Mouse (Mus musculus) heart, adult 8-10 months (tissue): ENCODE results near the gene Ybx1. TPM values are rescaled to one million over a fixed set of nuclear protein-coding genes. Genes with fewer than 3 reads are reported as not detected.

Experiments used
- DNase-seq: peaks from one replicate; pipeline ENCODE4 v3.0.0; 2022; ENCODE audit warnings: low spot score
- total RNA-seq, 4 experiments: library from RNA; stranded (reverse); gene quantifications; 2 replicates each; pipeline ENCODE4 v1.2.4; 2022

The Ybx1 gene
- total RNA-seq, 4 experiments from 2014 or later, result 675 to 878 (median 780) TPM

DNA sequence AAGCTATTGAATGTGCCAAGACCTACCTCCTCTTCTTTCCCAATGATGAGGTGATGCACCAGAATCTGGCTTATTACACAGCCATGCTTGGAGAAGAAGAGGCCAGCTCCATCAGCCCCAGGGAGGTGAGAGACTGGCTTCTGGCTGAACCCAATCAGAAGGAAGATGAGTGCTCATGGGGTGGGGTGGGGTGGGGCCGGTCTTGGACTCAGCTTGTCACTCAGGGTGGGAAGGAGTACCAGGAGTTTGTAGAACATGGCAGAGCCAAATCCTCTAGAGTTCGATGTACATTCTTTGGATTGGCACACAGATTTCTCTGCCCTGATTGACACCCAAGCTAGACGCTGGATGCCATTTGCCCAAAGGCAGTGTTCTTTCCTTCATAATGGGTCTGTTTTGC lies 55.7 kb downstream of the Ybx1 start:
- no peak for DNase-seq

DNA sequence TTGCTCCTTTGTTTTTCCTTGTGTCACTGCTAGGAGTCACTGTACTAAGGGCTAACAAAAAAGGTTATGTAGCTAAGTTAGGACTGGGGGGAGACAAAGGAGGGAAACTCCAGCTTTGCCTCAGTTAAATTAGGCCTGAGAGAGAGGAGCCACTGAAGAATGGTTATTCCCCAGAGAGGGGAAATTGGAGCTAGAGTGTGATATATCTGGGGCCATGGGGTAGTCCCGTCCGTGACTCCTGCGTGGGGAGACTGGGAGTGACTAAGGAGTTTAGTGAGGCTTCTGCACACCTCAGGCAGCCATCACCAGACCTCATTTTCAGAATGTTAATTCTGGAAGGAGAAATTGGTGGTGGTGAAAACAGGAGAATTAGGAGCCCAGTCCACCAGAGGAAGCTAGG lies 60.1 kb downstream of the Ybx1 start:
- no peak for DNase-seq

DNA sequence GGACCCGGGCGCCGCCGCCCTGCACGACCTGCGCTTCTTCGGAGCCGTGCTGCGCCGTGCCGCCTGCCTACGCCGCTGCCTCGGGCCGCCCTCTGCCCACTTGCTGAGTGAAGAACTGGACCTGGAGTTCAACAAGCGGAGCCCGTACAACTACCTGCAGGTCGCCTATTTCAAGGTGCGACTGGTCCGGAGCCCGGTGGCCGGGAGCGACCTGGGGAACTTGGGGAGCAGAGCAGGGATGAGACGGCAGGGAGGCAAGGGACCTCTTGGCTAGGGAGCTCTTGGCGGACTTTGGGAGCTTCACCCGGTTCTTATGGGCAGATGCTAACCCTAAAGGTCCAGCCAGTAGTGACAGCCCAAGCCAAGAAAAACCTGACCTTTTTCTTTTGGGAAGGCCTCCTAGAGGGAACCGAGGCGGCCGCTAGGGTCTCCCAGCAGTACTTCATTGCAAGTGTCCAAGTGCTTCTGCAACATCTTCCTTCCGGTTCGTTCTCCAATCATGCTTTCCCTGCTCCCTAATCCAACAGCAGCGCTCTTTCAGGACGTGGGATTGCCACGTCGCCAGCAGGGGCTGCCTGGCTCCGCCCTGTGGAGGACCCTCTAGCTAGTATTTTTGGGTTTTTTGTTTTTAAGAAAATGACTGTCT lies 61.0 kb downstream of the Ybx1 start:
- DNase-seq, result peak; percentile 58

DNA sequence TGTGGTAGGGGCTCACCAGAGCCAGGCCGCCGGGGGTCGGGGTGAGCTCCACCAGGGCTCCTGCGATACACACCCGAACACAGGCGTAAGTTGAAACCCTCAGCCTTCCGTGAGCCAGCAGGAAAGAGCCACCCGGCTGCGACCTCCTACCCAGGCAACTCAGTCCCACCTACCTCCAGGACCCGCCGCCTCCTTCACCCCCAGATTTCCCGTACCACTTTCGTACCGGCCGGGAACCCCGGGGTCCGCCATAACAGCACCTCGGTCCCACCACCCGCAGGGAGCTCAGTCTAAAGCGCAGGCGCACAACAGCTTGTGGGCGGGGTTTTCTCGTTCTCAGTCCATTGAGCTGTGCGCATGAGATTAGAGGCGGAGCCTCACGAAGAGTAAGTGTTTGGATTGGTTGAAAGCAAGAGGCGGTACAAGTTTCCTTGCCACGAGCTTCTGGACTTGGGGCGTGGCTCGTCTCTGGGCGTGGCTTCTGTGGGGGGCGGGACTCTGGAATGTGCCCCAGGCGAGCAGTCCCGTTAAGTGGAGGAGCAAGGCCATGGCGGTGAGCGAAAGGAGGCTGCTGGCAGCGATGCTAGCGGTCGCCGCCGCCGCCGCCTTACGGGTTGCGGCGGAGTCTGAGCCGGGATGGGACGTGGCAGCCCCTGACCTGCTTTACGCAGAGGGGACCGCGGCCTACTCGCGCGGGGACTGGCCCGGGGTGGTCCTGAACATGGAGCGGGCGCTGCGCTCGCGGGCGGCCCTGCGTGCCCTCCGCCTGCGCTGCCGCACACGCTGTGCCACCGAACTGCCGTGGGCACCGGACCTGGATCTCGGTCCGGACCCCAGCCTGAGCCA lies 61.8 kb downstream of the Ybx1 start, which contains the start of the genes AU022252 and P3h1:
Gene AU022252, minus strand, starts transcription at position 303 of the 846 bp plus-strand sequence.
Gene P3h1, plus strand, starts transcription at position 506 of the 846 bp plus-strand sequence.
- peak; percentile 100 for DNase-seq

Other genes with a start within 250 kb of the Ybx1 start
- 10 to 100 TPM; 12.6 to 22.5 (median 14.9) TPM for gene Slc2a1, start 185.9 kb downstream of the Ybx1 start, total RNA-seq
- 10 to 100 TPM; 19.3 to 23.9 (median 22.6) TPM for gene Zfp691, start 120.4 kb downstream of the Ybx1 start, total RNA-seq
- under 1 TPM in 1 of 4 experiments, not detected in 3; 0.17 TPM for gene Ermap, start 104.6 kb downstream of the Ybx1 start, total RNA-seq
- 10 to 100 TPM; 14.8 to 17.5 (median 15.8) TPM for gene Svbp, start 99.3 kb downstream of the Ybx1 start, total RNA-seq
- gene Tmem269, start 76.4 kb downstream of the Ybx1 start, total RNA-seq, result not detected
- 10 to 100 TPM; 15.8 to 26.5 (median 22.3) TPM for gene AU022252, start 61.9 kb downstream of the Ybx1 start, total RNA-seq
- 10 to 100 TPM in 2 of 4 experiments, 1 to 10 TPM in 2; 9.1 to 10.8 (median 10.3) TPM for gene P3h1, start 61.7 kb downstream of the Ybx1 start, total RNA-seq
- not detected for gene Cldn19, start 39.2 kb downstream of the Ybx1 start, total RNA-seq
- gene Ppih, start 25.9 kb upstream of the Ybx1 start, total RNA-seq, result 10 to 100 TPM in 2 of 4 experiments, 1 to 10 TPM in 2; 7.8 to 11.9 (median 9.5) TPM
- 1 to 10 TPM in 1 of 4 experiments, under 1 TPM in 2, not detected in 1; 0.19 to 1.3 (median 0.44) TPM for gene Ccdc30, start 120.9 kb upstream of the Ybx1 start, total RNA-seq
- gene Ppcs, start 127.8 kb upstream of the Ybx1 start, total RNA-seq, result 10 to 100 TPM in 3 of 4 experiments, 1 to 10 TPM in 1; 6.2 to 13.3 (median 11.9) TPM
- not detected for gene Zmynd12, start 128.2 kb upstream of the Ybx1 start, total RNA-seq
- gene Rimkla, start 198.0 kb upstream of the Ybx1 start, total RNA-seq, result 1 to 10 TPM in 1 of 4 experiments, under 1 TPM in 3; 0.38 to 1.1 (median 0.72) TPM
- gene Foxj3, start 242.4 kb upstream of the Ybx1 start, total RNA-seq, result 10 to 100 TPM; 29.3 to 31.3 (median 29.7) TPM
- gene Frg2f1, start 244.9 kb upstream of the Ybx1 start, total RNA-seq, result 1 to 10 TPM; 3.6 to 6.7 (median 5.8) TPM